Mouse (Mus musculus) intestine, embryonic 15.5 days (tissue): ENCODE data around the gene Ldb1. TPM values are rescaled to one million over a fixed set of nuclear protein-coding genes. Genes with fewer than 3 reads are reported as not detected.
A peak's percentile ranks its signal among the peaks of the same experiment; 100 is the strongest.

ENCODE experiments used
- ATAC-seq: fragments of 200-750 bp; cut with Nextera tagmentation; 2 replicates; pipeline ENCODE4 v1.8.0; 2017; ENCODE audit warnings: moderate TSS enrichment, moderate library complexity
- H3K27ac ChIP-seq: fragments of 300-500 bp; sonication (generic); 2 replicates; pipeline ENCODE4 v1.5.1; 2015; ENCODE audit warnings: mild to moderate bottlenecking, inconsistent platforms
- H3K27me3 ChIP-seq: fragments of 300-500 bp; sonication (generic); replicated peaks from 2 replicates; pipeline ENCODE4 v1.6.1; 2015; ENCODE audit warnings: inconsistent platforms
- H3K36me3 ChIP-seq: fragments of 300-500 bp; sonication (generic); 2 replicates; pipeline ENCODE4 v1.6.1; 2015; ENCODE audit warnings: inconsistent platforms
- H3K4me1 ChIP-seq: fragments of 300-500 bp; sonication (generic); replicated peaks from 2 replicates; pipeline ENCODE4 v1.6.1; 2015; ENCODE audit warnings: inconsistent platforms
- H3K4me2 ChIP-seq: fragments of 300-500 bp; sonication (generic); replicated peaks from 2 replicates; pipeline ENCODE4 v1.6.1; 2015; ENCODE audit warnings: mild to moderate bottlenecking, inconsistent platforms
- H3K4me3 ChIP-seq: fragments of 300-500 bp; sonication (generic); replicated peaks from 2 replicates; pipeline ENCODE4 v1.5.1; 2015; ENCODE audit warnings: inconsistent platforms
- H3K9ac ChIP-seq: fragments of 300-500 bp; sonication (generic); 2 replicates; pipeline ENCODE4 v1.6.1; 2015; ENCODE audit warnings: inconsistent platforms
- H3K9me3 ChIP-seq: fragments of 300-500 bp; sonication (generic); 2 replicates; pipeline ENCODE4 v1.6.1; 2016; ENCODE audit warnings: inconsistent platforms
- WGBS: fragments of 180-500 bp; shearing (Covaris S2); methylation state at CpG from one replicate; pipeline ENCODE4 v1.1.7; 2015; 5-methylcytosine and 5-hydroxymethylcytosine counted together
- polyA plus RNA-seq: library from polyadenylated mRNA; unstranded; fragments of >200 nt; fragmentation: Nextera tagmentation; extraction: Ambion mirVana; gene quantifications from 2 replicates; pipeline ENCODE4 v1.2.1, GENCODE M21; 2015

The Ldb1 gene
- polyA plus RNA-seq, 1 experiment from 2014 or later: 53.2 TPM

- Histone ChIP-seq H3K9me3 (no peaks in the 10 kb centered on the region), H3K4me1 (peaks cover 61% of the 10 kb centered on the region), H3K27me3 (no peaks in the 10 kb centered on the region), H3K36me3 (no peaks in the 10 kb centered on the region), H3K27ac (peak overlapping the region; percentile 98), H3K9ac (peak overlapping the region; percentile 45), H3K4me3 (peak overlapping the region; percentile 31), H3K4me2 (peak overlapping the region; percentile 89)
- WGBS: 14% methylated on average over 6 of the region's 6 CpGs
- ATAC-seq: no peak
Observed at GRCm38 (mm10) chr19:46042476-46043011, 2.5 kb downstream of the Ldb1 start.

DNA sequence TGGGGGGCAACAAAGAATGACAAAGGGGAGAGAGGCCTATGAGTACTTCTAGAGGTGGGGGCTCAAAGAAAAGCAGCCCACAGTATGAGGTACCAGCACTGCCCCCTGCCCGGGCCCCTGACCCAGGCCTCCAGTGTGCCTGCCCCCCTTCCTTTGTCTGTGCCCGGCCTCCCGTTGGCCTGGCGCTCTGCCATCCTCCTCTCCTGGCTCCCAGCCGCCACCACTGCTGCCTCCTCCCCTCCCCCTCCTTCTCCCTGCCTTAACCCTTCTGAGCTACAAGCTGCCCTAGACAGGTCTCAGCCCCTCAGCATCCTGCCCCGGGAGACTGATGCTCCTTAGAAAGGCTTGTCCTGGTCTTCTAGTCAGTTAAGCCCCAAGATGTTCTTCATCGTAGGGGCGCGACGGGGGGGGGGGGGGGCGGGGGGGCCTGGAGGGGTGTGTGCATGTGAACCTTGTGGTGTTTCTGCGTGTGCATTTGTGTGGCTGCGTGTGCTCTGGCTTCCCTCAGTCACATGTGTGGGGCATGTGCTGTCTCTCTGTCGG, 3.0 kb downstream of the Ldb1 start:
- peak; percentile 11 for ATAC-seq
- Histone ChIP-seq H3K27me3 (no peaks in the 10 kb centered on the region), H3K9ac (peak overlapping the region; percentile 45), H3K4me3 (peak overlapping the region; percentile 31), H3K9me3 (no peaks in the 10 kb centered on the region), H3K27ac (peak overlapping the region; percentile 98), H3K4me1 (peaks cover 66% of the 10 kb centered on the region), H3K4me2 (peak overlapping the region; percentile 89), H3K36me3 (no peaks in the 10 kb centered on the region)
- WGBS: 1% methylated on average over 14 of the region's 14 CpGs

- peak overlapping the region; percentile 98 for H3K27ac ChIP-seq
- 20% methylated on average over 7 of the region's 7 CpGs for WGBS
- H3K4me3 ChIP-seq: peak overlapping the region; percentile 31
- no peak for ATAC-seq
- H3K9me3 ChIP-seq: no peaks in the 10 kb centered on the region
- peaks cover 64% of the 10 kb centered on the region for H3K4me1 ChIP-seq
- H3K36me3 ChIP-seq: no peaks in the 10 kb centered on the region
- no peaks in the 10 kb centered on the region for H3K27me3 ChIP-seq
- peak overlapping the region; percentile 45 for H3K9ac ChIP-seq
- H3K4me2 ChIP-seq: peak overlapping the region; percentile 89
Observed at GRCm38 (mm10) chr19:46041299-46041932, 3.6 kb downstream of the Ldb1 start.

GRCm38 (mm10) chr19:46040149-46040902, 4.7 kb downstream of the Ldb1 start:
- Histone ChIP-seq H3K4me1 (peaks cover 58% of the 10 kb centered on the region), H3K4me3 (peak overlapping the region; percentile 75), H3K36me3 (peaks cover 10% of the 10 kb centered on the region), H3K9me3 (no peaks in the 10 kb centered on the region), H3K4me2 (peak overlapping the region; percentile 90), H3K27ac (peak overlapping the region; percentile 93), H3K9ac (peak overlapping the region; percentile 87), H3K27me3 (no peaks in the 10 kb centered on the region)
- WGBS: 39% methylated on average over 14 of the region's 14 CpGs
- ATAC-seq: no peak

GRCm38 (mm10) chr19:46039478-46039877, 5.5 kb downstream of the Ldb1 start:
- peak overlapping the region; percentile 75 for H3K4me3 ChIP-seq
- peak overlapping the region; percentile 87 for H3K9ac ChIP-seq
- H3K4me2 ChIP-seq: peak overlapping the region; percentile 90
- H3K27me3 ChIP-seq: no peaks in the 10 kb centered on the region
- peak; percentile 83 for ATAC-seq
- peak overlapping the region; percentile 93 for H3K27ac ChIP-seq
- WGBS: 2% methylated on average over 24 of the region's 30 CpGs
- H3K4me1 ChIP-seq: peaks cover 58% of the 10 kb centered on the region
- H3K9me3 ChIP-seq: no peaks in the 10 kb centered on the region
- H3K36me3 ChIP-seq: peaks cover 19% of the 10 kb centered on the region

GRCm38 (mm10) chr19:46038851-46039260, 6.2 kb downstream of the Ldb1 start:
- H3K36me3 ChIP-seq: peaks cover 25% of the 10 kb centered on the region
- H3K4me1 ChIP-seq: peaks cover 55% of the 10 kb centered on the region
- peak overlapping the region; percentile 93 for H3K27ac ChIP-seq
- no peaks in the 10 kb centered on the region for H3K9me3 ChIP-seq
- ATAC-seq: peak; percentile 48
- H3K27me3 ChIP-seq: no peaks in the 10 kb centered on the region
- H3K4me3 ChIP-seq: peak overlapping the region; percentile 75
- 0% methylated on average over 17 of the region's 17 CpGs for WGBS
- peak overlapping the region; percentile 90 for H3K4me2 ChIP-seq
- peak overlapping the region; percentile 87 for H3K9ac ChIP-seq

GRCm38 (mm10) chr19:46037925-46038850, 6.8 kb downstream of the Ldb1 start:
- H3K27ac ChIP-seq: peak overlapping the region; percentile 93; the same call in 1 of the 2 replicates
- H3K36me3 ChIP-seq: peaks cover 30% of the 10 kb centered on the region
- no peaks in the 10 kb centered on the region for H3K27me3 ChIP-seq
- peak overlapping the region; percentile 87 for H3K9ac ChIP-seq
- no peaks in the 10 kb centered on the region for H3K9me3 ChIP-seq
- peak overlapping the region; percentile 75 for H3K4me3 ChIP-seq
- H3K4me1 ChIP-seq: peaks cover 50% of the 10 kb centered on the region
- peak overlapping the region; percentile 90 for H3K4me2 ChIP-seq
- WGBS: 7% methylated on average over 13 of the region's 13 CpGs
- ATAC-seq: no peak

DNA sequence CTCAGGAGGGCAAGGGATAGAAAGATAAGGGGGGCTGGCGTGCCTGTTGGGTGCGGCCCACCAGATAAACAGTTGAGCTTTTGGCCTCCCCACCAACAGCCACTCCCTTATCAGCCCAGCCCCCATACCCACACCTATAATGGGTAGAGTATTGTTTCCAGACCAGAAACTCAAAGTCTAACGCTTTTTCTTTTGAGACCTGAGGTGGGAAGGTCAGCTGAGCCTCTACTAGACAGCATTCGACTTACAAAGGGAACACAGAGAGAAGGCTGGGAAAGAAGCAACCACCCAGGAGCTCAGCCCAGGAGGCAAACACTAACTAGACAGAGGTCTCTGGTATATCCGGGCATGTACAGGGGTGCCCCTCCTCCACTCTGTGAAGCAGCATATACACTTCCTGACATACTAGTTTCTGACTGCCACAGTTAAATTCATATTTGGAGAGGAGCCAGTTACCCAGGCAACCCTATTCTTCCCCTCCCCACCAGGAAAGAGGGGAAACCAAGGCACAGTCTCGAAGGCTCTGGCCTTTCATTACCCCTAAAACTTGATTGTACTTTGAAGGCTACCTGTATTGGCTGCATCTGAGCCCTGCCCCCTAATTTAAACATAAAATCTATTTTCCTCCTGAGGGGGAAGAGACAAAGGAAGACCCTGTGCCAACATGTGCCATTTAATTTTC, 7.6 kb downstream of the Ldb1 start:
- peak overlapping the region; percentile 87 for H3K9ac ChIP-seq
- H3K4me3 ChIP-seq: peak overlapping the region; percentile 75
- no peaks in the 10 kb centered on the region for H3K9me3 ChIP-seq
- peak overlapping the region; percentile 90 for H3K4me2 ChIP-seq
- no peak for ATAC-seq
- H3K36me3 ChIP-seq: peaks cover 37% of the 10 kb centered on the region
- peaks cover 42% of the 10 kb centered on the region for H3K4me1 ChIP-seq
- WGBS: 24% methylated on average over 6 of the region's 6 CpGs
- no peaks in the 10 kb centered on the region for H3K27me3 ChIP-seq
- peak overlapping the region; percentile 13 for H3K27ac ChIP-seq

DNA sequence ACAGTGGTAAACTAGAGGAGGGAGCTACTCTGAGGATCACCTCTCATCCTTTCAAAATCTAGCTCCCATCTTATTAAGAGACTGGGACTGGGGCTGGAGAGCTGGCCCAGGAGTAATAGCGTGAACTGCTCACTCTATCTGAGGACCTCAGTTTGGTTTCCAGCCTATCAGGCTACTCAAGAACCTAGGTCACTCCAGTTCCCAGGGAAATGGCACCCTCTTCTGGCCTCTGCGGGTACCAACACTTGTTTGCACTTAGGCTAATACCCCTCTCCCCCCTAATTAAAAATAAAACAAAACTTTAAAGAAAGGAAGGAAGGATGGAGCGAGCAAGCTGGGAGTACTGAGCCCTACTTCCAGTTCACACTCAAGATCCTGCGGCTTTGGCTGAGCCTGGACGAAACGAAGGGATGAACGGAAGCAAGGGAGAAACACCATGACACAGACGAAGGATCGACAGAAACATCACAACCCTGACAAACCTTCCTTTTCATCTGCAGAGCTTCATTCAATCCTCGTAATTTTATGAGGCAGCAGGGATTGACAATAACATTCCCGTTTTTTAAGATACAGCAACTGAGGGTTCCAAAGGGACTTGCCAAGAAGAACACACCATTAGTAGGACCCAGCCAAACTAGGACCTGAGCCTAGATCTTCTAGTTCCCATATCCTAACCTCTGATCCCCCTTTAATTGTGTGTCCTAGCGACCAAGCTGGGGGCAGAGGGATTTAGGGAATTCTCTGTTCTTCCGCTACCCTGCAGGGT, 8.4 kb downstream of the Ldb1 start:
- no peaks in the 10 kb centered on the region for H3K9me3 ChIP-seq
- H3K4me3 ChIP-seq: peak overlapping the region; percentile 75
- no peak overlapping the region; the same call in 1 of the 2 replicates for H3K9ac ChIP-seq
- peaks cover 44% of the 10 kb centered on the region for H3K36me3 ChIP-seq
- no peaks in the 10 kb centered on the region for H3K27me3 ChIP-seq
- H3K4me2 ChIP-seq: peak overlapping the region; percentile 90
- peaks cover 36% of the 10 kb centered on the region for H3K4me1 ChIP-seq
- WGBS: 74% methylated on average over 13 of the region's 13 CpGs
- ATAC-seq: no peak
- no peak overlapping the region for H3K27ac ChIP-seq

DNA sequence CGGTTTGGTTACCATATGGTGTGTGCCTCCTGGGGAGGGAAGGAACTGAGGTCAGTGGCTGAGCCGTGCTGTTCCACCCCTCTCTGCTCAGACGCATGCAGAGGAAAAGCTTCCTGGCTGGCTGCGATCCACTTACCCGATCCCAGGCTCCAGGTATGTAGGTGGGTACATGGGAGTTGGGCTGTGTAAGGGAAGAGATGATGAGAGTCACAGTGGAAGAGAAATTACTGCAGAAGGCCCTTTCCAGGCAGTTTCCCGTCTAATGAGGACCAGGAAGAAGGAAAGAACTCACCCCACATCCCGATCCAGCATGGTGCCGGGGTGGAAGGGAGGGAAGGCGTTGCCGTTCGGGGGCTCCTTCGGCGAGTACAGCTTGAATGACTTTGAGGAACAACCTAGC, 9.0 kb downstream of the Ldb1 start:
- Histone ChIP-seq H3K27ac (no peak overlapping the region), H3K4me1 (peaks cover 29% of the 10 kb centered on the region), H3K36me3 (peaks cover 45% of the 10 kb centered on the region), H3K9ac (no peak overlapping the region), H3K4me3 (no peak overlapping the region), H3K9me3 (no peaks in the 10 kb centered on the region), H3K4me2 (no peak overlapping the region), H3K27me3 (no peaks in the 10 kb centered on the region)
- no peak for ATAC-seq
- 90% methylated on average over 13 of the region's 13 CpGs for WGBS

DNA sequence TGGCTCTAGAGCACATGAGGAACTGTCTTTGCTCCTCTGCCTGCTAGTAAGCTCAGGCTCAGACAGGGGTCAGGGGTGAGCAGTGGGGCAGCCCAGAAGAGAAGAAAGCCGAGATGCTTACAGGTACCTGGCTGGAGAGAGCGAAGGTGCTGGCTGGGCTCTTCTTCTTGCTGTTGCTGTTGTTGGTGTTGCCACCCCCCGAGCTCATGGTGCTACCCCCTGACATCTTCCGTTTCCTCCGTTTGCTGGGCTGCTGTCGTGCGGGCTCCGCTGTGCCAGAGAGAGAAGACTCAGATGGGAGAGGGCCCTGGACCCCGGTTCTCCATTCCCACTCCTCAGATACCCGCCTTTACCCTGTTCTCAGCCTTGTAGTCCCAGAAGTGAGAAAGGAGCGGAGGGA, 11.1 kb downstream of the Ldb1 start:
- Histone ChIP-seq H3K9ac (no peak overlapping the region), H3K4me3 (no peak overlapping the region), H3K27ac (no peak overlapping the region), H3K36me3 (peaks cover 45% of the 10 kb centered on the region), H3K27me3 (no peaks in the 10 kb centered on the region), H3K4me1 (peaks cover 17% of the 10 kb centered on the region), H3K4me2 (no peak overlapping the region), H3K9me3 (no peaks in the 10 kb centered on the region)
- 95% methylated on average over 11 of the region's 11 CpGs for WGBS
- ATAC-seq: no peak
